Mouse (Mus musculus) erythroblast, embryonic 14.5 days (primary cell): ENCODE data around the gene Afmid. TPM values are rescaled to one million over a fixed set of nuclear protein-coding genes. Genes with fewer than 3 reads are reported as not detected.

Experiments used
- H3K27me3 ChIP-seq: 2 replicates; pipeline ENCODE4 v1.6.1; 2012; ENCODE audit warnings: inconsistent platforms; ENCODE audit not compliant: control insufficient read depth
- H3K36me3 ChIP-seq: 2 replicates; pipeline ENCODE4 v1.6.1; 2012; ENCODE audit warnings: mild to moderate bottlenecking, inconsistent platforms; ENCODE audit not compliant: control insufficient read depth
- H3K4me1 ChIP-seq: 2 replicates; pipeline ENCODE4 v1.6.1; 2012; ENCODE audit warnings: inconsistent platforms; ENCODE audit not compliant: control insufficient read depth
- H3K4me3 ChIP-seq: replicated peaks from 2 replicates; pipeline ENCODE3; 2012; ENCODE audit warnings: moderate library complexity, mild to moderate bottlenecking, inconsistent platforms
- H3K9me3 ChIP-seq: 2 replicates; pipeline ENCODE4 v1.6.1; 2012; ENCODE audit warnings: low read length, inconsistent platforms, mixed read lengths; ENCODE audit not compliant: control insufficient read depth
- GATA1 ChIP-seq: IDR thresholded peaks from 2 replicates; pipeline ENCODE4 v1.6.1; 2012; ENCODE audit warnings: low read length, inconsistent platforms, mixed read lengths
- TAL1 ChIP-seq: IDR thresholded peaks from 3 replicates; pipeline ENCODE4 v1.6.1; 2012; ENCODE audit warnings: low read length, inconsistent platforms, mixed read lengths
- polyA plus RNA-seq: library from polyadenylated mRNA; stranded (reverse); fragments of >175 nt; gene quantifications from 2 replicates; pipeline ENCODE4 v1.2.3, GENCODE M21; 2012

The Afmid gene
- polyA plus RNA-seq, 1 experiment, result 0.41 TPM

DNA sequence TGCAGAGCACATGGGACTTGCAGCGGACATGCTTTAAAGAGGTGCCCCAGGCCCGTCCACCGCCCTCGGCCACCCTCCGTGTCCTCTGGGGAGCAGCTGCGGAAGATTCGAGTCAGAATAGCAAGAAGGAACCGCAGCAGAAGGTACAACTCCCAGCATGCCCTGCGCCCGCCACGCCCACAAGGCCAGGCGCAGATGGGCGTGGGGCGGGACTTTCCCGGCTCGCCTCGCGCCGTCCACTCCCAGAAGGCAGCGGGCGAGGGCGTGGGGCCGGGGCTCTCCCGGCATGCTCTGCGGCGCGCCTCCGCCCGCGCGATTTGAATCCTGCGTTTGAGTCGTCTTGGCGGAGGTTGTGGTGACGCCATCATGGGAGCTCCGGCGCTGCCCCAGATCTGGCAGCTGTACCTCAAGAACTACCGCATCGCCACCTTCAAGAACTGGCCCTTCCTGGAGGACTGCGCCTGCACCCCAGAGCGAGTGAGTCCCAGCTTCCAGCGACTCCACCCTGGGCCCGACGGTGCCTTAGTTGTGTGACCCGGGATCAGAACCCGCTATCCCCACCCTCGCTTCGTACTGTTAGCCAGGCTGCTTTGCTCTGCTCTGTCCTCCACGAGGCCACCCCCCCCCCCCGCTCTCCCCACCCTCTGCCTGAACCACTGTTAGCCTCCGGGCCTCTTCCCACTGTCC, 23.4 kb downstream of the Afmid start, which contains the start of gene Birc5:
Gene Birc5 (plus strand): TSS at position 267 of the 687 bp plus-strand sequence.
- TF ChIP-seq TAL1 (no peak), GATA1 (no peak)
- H3K9me3 ChIP-seq, result no peaks in the 10 kb centered on the region
- H3K4me1 ChIP-seq, result peaks cover 61% of the 10 kb centered on the region
- H3K27me3 ChIP-seq, result no peaks in the 10 kb centered on the region; the same call in 1 of the 2 replicates
- peak within 1 kb of the TSS; percentile 89 for H3K4me3 ChIP-seq
- H3K36me3 ChIP-seq, result peaks cover 46% of the 10 kb centered on the region

DNA sequence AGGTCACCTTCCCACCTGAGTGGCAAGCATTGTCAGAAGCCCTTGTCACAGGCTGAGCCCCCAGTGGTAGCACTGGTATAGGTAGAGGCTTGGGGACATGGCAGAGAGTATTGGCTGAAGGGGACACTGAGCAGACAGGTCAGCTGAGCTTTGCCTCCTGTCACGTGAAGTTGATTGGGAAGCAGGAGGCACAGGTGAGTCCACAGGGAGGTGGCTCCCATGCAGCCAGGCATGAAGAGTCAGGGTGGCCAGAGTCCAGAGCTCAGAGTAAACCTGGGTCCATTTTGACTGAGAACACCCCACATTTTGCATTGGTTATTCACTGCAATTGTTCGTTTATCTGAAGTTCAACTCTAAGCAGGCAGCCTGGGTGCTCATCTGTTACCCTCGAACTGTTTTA, 27.2 kb downstream of the Afmid start:
- no peak overlapping the region for H3K4me3 ChIP-seq
- peaks cover 62% of the 10 kb centered on the region for H3K4me1 ChIP-seq
- peaks cover 15% of the 10 kb centered on the region for H3K9me3 ChIP-seq
- TF ChIP-seq GATA1, result no peak
- no peak for TF ChIP-seq TAL1
- H3K27me3 ChIP-seq, result peaks cover 6% of the 10 kb centered on the region; the same call in 1 of the 2 replicates
- peaks cover 84% of the 10 kb centered on the region for H3K36me3 ChIP-seq

DNA sequence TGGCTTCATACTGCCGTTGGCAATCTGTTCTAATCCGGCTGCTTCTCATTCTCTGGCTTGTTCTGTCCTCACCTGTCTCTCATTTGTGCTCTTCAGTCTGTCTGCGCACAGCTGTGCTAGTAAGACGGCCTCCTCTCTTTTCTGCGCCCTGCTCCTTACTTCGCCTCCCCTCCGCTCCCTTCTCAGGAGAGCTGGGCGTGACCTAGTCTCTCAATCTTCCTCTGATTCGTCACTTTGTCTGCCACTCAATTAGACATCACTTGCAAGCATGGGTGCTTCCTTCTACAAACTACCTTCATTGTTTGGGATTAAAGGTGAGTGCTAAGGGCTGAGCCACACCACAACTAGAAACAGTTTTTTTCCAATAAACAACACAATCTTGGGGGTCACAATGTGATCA, 28.5 kb downstream of the Afmid start:
- H3K36me3 ChIP-seq, result peaks cover 97% of the 10 kb centered on the region
- H3K4me3 ChIP-seq, result no peak overlapping the region
- no peak for TF ChIP-seq TAL1
- no peak for TF ChIP-seq GATA1
- H3K9me3 ChIP-seq, result peaks cover 15% of the 10 kb centered on the region
- peaks cover 55% of the 10 kb centered on the region for H3K4me1 ChIP-seq
- H3K27me3 ChIP-seq, result peaks cover 15% of the 10 kb centered on the region

DNA sequence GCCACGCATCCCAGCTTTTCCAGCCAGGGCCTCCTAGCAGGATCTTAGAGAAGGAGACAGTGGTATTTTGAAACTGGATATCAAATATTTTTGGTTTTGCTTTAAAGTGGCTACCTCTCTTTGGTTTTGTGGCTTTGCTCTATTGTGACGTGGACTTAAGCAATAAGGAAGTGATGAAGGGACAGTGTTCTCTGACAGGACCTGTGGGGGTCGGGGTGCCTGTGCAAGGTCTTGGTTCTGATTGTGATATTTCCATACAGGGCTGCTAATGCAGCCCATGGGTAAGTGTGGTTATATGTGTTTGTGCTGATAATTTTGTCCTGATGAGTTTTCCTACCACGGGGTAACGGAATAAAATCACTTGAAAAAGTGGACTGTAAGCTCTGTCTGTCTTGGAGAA, 29.6 kb downstream of the Afmid start:
- peaks cover 90% of the 10 kb centered on the region for H3K36me3 ChIP-seq
- no peak overlapping the region for H3K4me3 ChIP-seq
- TF ChIP-seq TAL1 (no peak), GATA1 (no peak)

DNA sequence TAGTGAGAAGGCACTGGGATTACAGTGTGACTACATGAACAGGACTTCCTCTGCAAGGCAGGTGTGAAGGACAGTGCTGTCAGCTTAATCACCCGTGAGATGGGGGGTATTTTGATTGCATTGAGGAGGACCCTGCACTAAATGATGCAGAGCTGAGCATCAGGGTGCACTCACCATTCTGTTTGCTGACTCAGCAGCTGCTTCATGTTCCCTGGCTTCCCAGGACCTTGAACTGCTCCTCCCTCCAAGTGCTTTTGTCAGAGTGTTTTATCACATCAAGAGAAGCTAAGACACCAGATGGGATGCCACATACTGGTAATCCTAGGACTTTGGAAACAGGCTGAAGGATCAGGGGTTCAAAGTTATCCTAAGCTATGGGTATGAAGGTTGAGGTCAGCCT, 30.3 kb downstream of the Afmid start:
- Histone ChIP-seq H3K4me3 (no peak overlapping the region), H3K4me1 (peaks cover 52% of the 10 kb centered on the region), H3K9me3 (peaks cover 15% of the 10 kb centered on the region), H3K36me3 (peaks cover 83% of the 10 kb centered on the region), H3K27me3 (peaks cover 32% of the 10 kb centered on the region)
- no peak for TF ChIP-seq GATA1
- TF ChIP-seq TAL1, result no peak

More for the DNA sequence above, 29.6 kb downstream of the Afmid start:
- H3K9me3 ChIP-seq, result peaks cover 15% of the 10 kb centered on the region
- peaks cover 26% of the 10 kb centered on the region for H3K27me3 ChIP-seq
- peaks cover 55% of the 10 kb centered on the region for H3K4me1 ChIP-seq

DNA sequence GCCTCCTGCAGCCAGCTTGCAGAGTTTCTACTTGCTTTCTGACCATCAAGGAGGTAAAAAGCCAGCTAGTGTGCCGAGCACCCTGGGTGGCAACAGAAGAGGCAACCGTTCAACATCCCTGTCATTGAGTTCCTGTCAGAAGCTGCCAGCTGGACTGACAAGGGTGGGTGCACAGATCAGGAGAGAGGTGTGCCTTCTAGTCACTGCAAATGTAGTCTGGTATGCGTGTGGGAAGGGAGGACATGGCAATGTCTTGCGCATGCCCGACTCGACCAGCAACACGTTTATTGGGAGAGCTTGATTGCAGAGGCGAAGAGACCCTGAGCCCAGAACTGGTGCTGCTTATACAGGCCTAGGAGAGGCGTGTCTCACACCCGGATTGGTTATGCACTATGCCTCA, 31.7 kb downstream of the Afmid start:
- Histone ChIP-seq H3K4me3 (no peak overlapping the region), H3K4me1 (peaks cover 39% of the 10 kb centered on the region), H3K9me3 (peaks cover 15% of the 10 kb centered on the region), H3K27me3 (peaks cover 47% of the 10 kb centered on the region), H3K36me3 (peaks cover 69% of the 10 kb centered on the region)
- TF ChIP-seq GATA1 (no peak), TAL1 (no peak)

DNA sequence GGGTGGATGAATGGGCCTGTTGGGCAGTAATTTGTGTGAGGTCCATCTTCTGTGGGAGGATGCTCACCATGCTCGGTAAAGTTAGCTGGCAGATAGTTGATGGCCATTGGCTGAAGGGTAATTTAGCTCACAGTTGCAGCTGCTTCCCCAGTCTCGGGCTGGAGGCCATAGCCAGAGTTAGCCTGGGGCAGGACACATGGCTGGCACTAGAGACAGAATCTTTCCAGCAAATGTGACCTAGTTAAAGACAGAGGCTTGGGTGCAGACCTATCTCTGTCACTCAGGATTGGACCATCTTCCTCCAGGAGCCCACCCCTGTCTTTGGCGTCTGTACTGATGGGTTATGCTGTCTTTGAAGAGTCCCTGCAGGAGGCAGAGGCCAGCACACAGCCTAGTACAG, 32.7 kb downstream of the Afmid start:
- Histone ChIP-seq H3K4me3 (no peak overlapping the region), H3K27me3 (peaks cover 56% of the 10 kb centered on the region)

DNA sequence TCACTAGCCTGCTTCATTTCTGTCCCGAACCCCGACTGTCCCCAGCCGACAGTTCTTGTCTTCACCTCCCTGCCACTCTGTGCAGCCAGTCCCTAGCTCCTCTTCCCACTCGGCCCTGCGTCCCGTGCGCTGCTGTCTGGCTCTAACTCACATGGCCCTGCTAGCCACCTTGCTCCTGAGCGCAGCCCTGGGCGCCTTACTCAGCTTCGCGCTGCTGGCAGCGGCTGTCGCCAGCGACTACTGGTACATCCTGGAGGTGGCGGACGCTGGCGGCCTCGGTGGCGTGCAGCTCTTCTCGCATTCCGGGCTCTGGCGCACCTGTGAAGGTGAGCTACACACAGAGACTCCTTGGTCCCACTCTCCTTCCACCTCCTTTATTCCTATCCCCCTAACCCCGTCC, 34.9 kb downstream of the Afmid start, which contains the start of gene Tmem235:
Gene Tmem235 (plus strand): TSS at position 152 of the 400 bp plus-strand sequence.
- TF ChIP-seq GATA1 (no peak), TAL1 (no peak)
- Histone ChIP-seq H3K4me1 (peaks cover 24% of the 10 kb centered on the region), H3K4me3 (no peak within 1 kb of the TSS), H3K36me3 (peaks cover 37% of the 10 kb centered on the region), H3K27me3 (peaks cover 71% of the 10 kb centered on the region), H3K9me3 (peaks cover 15% of the 10 kb centered on the region)

More for the DNA sequence above, 32.7 kb downstream of the Afmid start:
- TF ChIP-seq GATA1 (no peak), TAL1 (no peak)
- H3K36me3 ChIP-seq, result peaks cover 59% of the 10 kb centered on the region
- peaks cover 15% of the 10 kb centered on the region for H3K9me3 ChIP-seq
- H3K4me1 ChIP-seq, result peaks cover 30% of the 10 kb centered on the region

DNA sequence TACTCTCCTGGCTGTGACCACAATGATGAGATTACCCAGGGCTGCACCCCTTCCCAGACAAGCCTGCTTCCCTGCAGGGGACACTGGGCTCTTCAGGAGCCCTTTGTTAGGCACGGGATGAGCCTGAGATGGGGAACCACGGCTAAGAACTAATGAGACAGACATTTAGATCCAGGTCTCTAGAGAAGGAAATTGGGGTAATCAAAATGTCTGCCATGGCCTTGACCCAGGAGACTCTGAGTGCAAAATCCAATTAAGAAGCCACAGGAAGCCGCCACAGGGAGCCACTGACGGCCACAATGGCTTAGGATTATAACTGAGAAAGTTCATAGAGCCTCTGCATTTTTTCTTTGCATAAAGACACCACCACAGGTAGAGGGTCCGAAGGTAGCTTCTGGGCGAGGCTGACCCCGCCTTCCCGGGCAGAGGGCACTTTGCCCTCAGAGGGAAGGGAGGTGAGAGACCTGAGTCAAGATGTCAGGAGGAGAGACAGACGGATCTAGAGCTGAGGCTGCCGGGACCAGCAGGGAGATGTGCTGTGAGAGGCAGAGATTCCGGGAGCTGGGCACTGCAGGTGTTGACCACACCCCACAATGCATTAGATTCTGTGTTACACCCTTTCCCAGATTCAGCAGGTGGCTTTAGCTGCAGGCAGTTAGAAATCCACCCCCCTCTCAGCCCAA, 37.6 kb downstream of the Afmid start:
- no peaks in the 10 kb centered on the region for H3K9me3 ChIP-seq
- peaks cover 10% of the 10 kb centered on the region for H3K36me3 ChIP-seq
- TF ChIP-seq TAL1 (no peak), GATA1 (no peak)
- no peak overlapping the region for H3K4me3 ChIP-seq
- peaks cover 65% of the 10 kb centered on the region for H3K27me3 ChIP-seq
- H3K4me1 ChIP-seq, result peaks cover 7% of the 10 kb centered on the region
